Comparison of ENCODE assay signal across 18 mouse cellular contexts in genomic region chr7:110118448-110118847, GRCm38 (mm10). TPM values are rescaled to one million over a fixed set of nuclear protein-coding genes. Genes with fewer than 3 reads are reported as not detected.
DNase-seq lines count a peak whose midpoint lies in the region; ATAC-seq and TF ChIP-seq lines count a peak whose summit lies in the region.
"Had no signal": no experiment of that assay in that cellular context is flagged by ENCODE, and none has a peak within 500 bp of the region (broad histone marks: within the 10 kb centered on the region; RNA-seq: fewer than 3 reads in every experiment).

No protein-coding gene starts in this region.

- no peak for ATAC-seq in heart, embryonic 14.5 days (ENCODE audit: insufficient number of reproducible peaks, insufficient read depth, low FRiP score, low read depth)
- ATAC-seq in erythroblast, adult 5-6 weeks (replicated peaks; ENCODE audit: low FRiP score, poor library complexity, severe bottlenecking) = no peak
- ATAC-seq: midbrain, embryonic 13.5 days had no signal

- no peak overlapping the region for H3K4me3 ChIP-seq in gastrocnemius, adult 2 months
- H3K4me3 ChIP-seq in brown adipose tissue, adult 24 weeks (ENCODE audit: insufficient read depth, low read depth, low read length) = no peak overlapping the region
- H3K4me3 ChIP-seq in heart, embryonic 14.5 days (ENCODE audit: control insufficient read depth in 1 of 2, insufficient read depth in 1 of 2, low read depth in 1 of 2, low read length in 2 of 2) = no peak overlapping the region
- H3K4me3 ChIP-seq: embryonic facial prominence, embryonic 15.5 days; forebrain, embryonic 12.5 days; hindbrain, embryonic 12.5 days; liver, embryonic 15.5 days; midbrain, embryonic 13.5 days; myocyte; neural tube, embryonic 15.5 days had no signal

- intact Hi-C loops in gastrocnemius, adult 2 months (cut with DNase I) = no loop called here

- peaks cover 10% of the 10 kb centered on the region; the same call in 1 of the 2 replicates for H3K4me1 ChIP-seq in brown adipose tissue, adult 24 weeks (ENCODE audit: control insufficient read depth, insufficient read depth, insufficient read length, low read length)
- H3K4me1 ChIP-seq in heart, embryonic 14.5 days (ENCODE audit: control insufficient read depth in 2 of 2, insufficient read depth in 2 of 2, low read length in 2 of 2) = peaks cover 12 to 30% of the 10 kb centered on the region in 2 experiments

- no peak overlapping the region for H3K4me2 ChIP-seq in heart, embryonic 14.5 days (ENCODE audit: low read length)
- H3K4me2 ChIP-seq: embryonic facial prominence, embryonic 15.5 days; forebrain, embryonic 12.5 days; hindbrain, embryonic 12.5 days; liver, embryonic 15.5 days; midbrain, embryonic 13.5 days; neural tube, embryonic 15.5 days had no signal

- H3K27me3 ChIP-seq in heart, embryonic 14.5 days (ENCODE audit: control insufficient read depth, insufficient read depth, low read length) = no peaks in the 10 kb centered on the region
- H3K27me3 ChIP-seq: embryonic facial prominence, embryonic 15.5 days; forebrain, embryonic 12.5 days; hindbrain, embryonic 12.5 days; liver, embryonic 15.5 days; midbrain, embryonic 13.5 days; neural tube, embryonic 15.5 days had no signal

- no peak for TF ChIP-seq CTCF in gastrocnemius, adult 2 months (IDR thresholded peaks at IDR 0.05)

- H3K9ac ChIP-seq in heart, embryonic 14.5 days (ENCODE audit: low read length) = no peak overlapping the region
- H3K9ac ChIP-seq: embryonic facial prominence, embryonic 15.5 days; forebrain, embryonic 12.5 days; hindbrain, embryonic 12.5 days; liver, embryonic 15.5 days; midbrain, embryonic 13.5 days; neural tube, embryonic 15.5 days had no signal

- WGBS in heart, embryonic 14.5 days = 41% methylated on average over 2 of the region's 2 CpGs

- H3K27ac ChIP-seq in gastrocnemius, adult 2 months = peak overlapping the region; percentile 81
- H3K27ac ChIP-seq in brown adipose tissue, adult 24 weeks (replicated peaks; ENCODE audit: low read depth, low read length) = peak overlapping the region; percentile 77
- H3K27ac ChIP-seq in heart, embryonic 14.5 days (replicated peaks in 1 of 2; ENCODE audit: control insufficient read depth in 1 of 2, insufficient read depth in 1 of 2, low read depth in 2 of 2, low read length in 2 of 2) = peak overlapping the region; percentile 79 to 89
- H3K27ac ChIP-seq: forebrain, embryonic 12.5 days; hindbrain, embryonic 12.5 days; liver, embryonic 15.5 days; midbrain, embryonic 13.5 days; neural tube, embryonic 15.5 days had no signal

- no peak for DNase-seq in gastrocnemius, adult 2 months
- no peak for DNase-seq in gastrocnemius, adult 18-20 months (ENCODE audit: low spot score)
- peak; percentile 51 for DNase-seq in heart, postnatal 4 days
- DNase-seq in c-Kit-positive CD71-positive TER-119-positive erythroid progenitor cells, embryonic 14.5 days (ENCODE audit: low spot score) = no peak
- no peak for DNase-seq in thymus, postnatal 25 days
- DNase-seq: cerebellum, adult 11-12 months; right cerebral cortex, postnatal 4 days; thymus, adult 18-20 months had no signal

- H3K36me3 ChIP-seq in heart, embryonic 14.5 days (ENCODE audit: control insufficient read depth, insufficient read depth, low read length) = no peaks in the 10 kb centered on the region
- H3K36me3 ChIP-seq: embryonic facial prominence, embryonic 15.5 days; forebrain, embryonic 12.5 days; hindbrain, embryonic 12.5 days; liver, embryonic 15.5 days; midbrain, embryonic 13.5 days; neural tube, embryonic 15.5 days had no signal

- H3K9me3 ChIP-seq in heart, embryonic 14.5 days (ENCODE audit: control insufficient read depth, low read length) = no peaks in the 10 kb centered on the region
- H3K9me3 ChIP-seq: embryonic facial prominence, embryonic 15.5 days; forebrain, embryonic 12.5 days; hindbrain, embryonic 12.5 days; liver, embryonic 15.5 days; midbrain, embryonic 13.5 days; neural tube, embryonic 15.5 days had no signal

RNA-seq across cellular contexts. Expression of gene Wee1, which starts 3.4 kb away (rescaled TPM):
- total RNA-seq in gastrocnemius, adult 2 months (2021) = 1 to 10 TPM in 1 of 2 experiments, under 1 TPM in 1; 0.97 to 3.6 TPM
- 1 to 10 TPM; 1.8 to 2.5 TPM for total RNA-seq in gastrocnemius, adult 18-20 months (2021)
- polyA plus RNA-seq in brown adipose tissue, adult 24 weeks (2012; ENCODE audit: insufficient read depth, insufficient read length, missing spikeins) = 3.9 and 4.2 TPM in 2 replicates
- 29.8 and 30.2 TPM in 2 replicates for polyA plus RNA-seq in heart, embryonic 14.5 days (2014; fragmentation: Nextera tagmentation; extraction: Ambion mirVana)
- 10 to 100 TPM; 42.5 to 45.8 TPM for total RNA-seq in heart, postnatal 4 days (2021)
- total RNA-seq in erythroblast, adult 5-6 weeks (2015; ENCODE audit: low replicate concordance) = 8.5 and 21.9 TPM in 2 replicates
- 6.8 and 9.5 TPM in 2 replicates for total RNA-seq in erythroblast, adult 5-6 weeks (2017; ENCODE audit: low replicate concordance)

RNA-seq across cellular contexts. Expression of gene Zfp143, which starts 57.4 kb away (rescaled TPM):
- total RNA-seq in gastrocnemius, adult 2 months (2021) = 1 to 10 TPM; 9.4 to 9.8 TPM
- 1 to 10 TPM; 8.3 to 8.6 TPM for total RNA-seq in gastrocnemius, adult 18-20 months (2021)
- polyA plus RNA-seq in brown adipose tissue, adult 24 weeks (2012; ENCODE audit: insufficient read depth, insufficient read length, missing spikeins) = 4.5 and 7.8 TPM in 2 replicates
- polyA plus RNA-seq in heart, embryonic 14.5 days (2014; fragmentation: Nextera tagmentation; extraction: Ambion mirVana) = 14.3 and 15.9 TPM in 2 replicates
- 10 to 100 TPM; 12.9 to 14.4 TPM for total RNA-seq in heart, postnatal 4 days (2021)
- 16.1 and 22.1 TPM in 2 replicates for total RNA-seq in erythroblast, adult 5-6 weeks (2015; ENCODE audit: low replicate concordance)
- 14.6 and 16.7 TPM in 2 replicates for total RNA-seq in erythroblast, adult 5-6 weeks (2017; ENCODE audit: low replicate concordance)
